Mouse (Mus musculus) megakaryocyte, embryonic 14.5 days (primary cell): ENCODE measurements around the gene Asb12.

Experiments used
- FLI1 ChIP-seq: IDR thresholded peaks from 2 replicates; pipeline ENCODE4 v1.6.1; 2012; ENCODE audit warnings: low read length, inconsistent platforms, mixed read lengths
- GATA1 ChIP-seq: IDR thresholded peaks from 3 replicates; pipeline ENCODE4 v1.6.1; 2012; ENCODE audit warnings: mixed read lengths, low read length, inconsistent platforms, borderline replicate concordance

DNA sequence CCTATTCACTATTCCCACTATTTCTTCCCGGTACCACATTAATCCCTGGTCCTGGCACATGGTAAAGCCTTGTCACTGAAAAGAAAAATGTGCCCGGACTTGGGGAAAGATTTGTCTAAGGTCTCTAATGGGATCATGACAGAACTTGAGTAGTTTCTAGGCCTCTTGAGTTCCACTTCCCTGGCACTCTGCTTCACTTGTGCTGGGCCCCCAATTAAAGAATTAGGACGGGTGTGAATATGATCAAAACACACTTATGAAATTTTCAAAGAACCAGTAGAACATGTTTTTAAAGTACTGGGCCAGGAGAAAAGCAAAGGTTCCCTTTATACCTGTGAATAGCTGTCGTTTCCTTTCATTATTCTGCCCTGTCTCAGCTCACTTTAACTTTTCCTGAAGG lies 119.3 kb downstream of the Asb12 start:
- TF ChIP-seq FLI1 (no peak), GATA1 (no peak)
